Mouse (Mus musculus): ENCODE measurements at regions not wholly inside any gene's neighbourhood (a gene's known extent, or its start where the extent isn't known, plus 50 kb on each side); places are given as distances from the start of the nearest gene placed in this dataset.

DNA sequence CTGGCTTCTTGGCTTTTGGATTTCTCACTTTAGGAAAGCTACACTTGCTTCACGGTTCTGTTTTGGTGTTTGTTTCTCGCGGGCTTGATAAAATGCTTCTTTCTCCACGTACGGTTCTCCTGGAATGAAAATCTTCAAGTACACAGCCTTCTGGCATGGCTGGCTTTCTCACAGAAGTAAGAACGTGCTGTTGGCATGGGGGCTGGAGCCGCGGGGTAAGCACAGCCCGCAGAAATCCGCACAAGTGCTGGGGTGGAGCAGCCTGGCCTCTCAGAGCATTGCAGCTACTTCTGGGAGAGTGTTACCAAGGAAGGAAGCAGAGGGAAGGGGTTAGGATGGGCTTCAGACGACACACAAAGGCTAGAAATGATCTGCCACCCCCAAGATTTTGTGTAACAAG is 510.2 kb downstream of the Plcl1 start:
- TF ChIP-seq POLR2A (IDR thresholded peaks at IDR 0.05; ENCODE audit: control insufficient read depth, extremely low read depth, insufficient read depth, low read length, poor library complexity) (no peak), CTCF (IDR thresholded peaks at IDR 0.05; ENCODE audit: borderline replicate concordance, control insufficient read depth, extremely low read depth, insufficient read depth, low read length, poor library complexity) (no peak)

Data from thymus, adult 2 months (tissue).